Mouse (Mus musculus): ENCODE results near the gene Sec14l4.

Gene Sec14l4

DNA sequence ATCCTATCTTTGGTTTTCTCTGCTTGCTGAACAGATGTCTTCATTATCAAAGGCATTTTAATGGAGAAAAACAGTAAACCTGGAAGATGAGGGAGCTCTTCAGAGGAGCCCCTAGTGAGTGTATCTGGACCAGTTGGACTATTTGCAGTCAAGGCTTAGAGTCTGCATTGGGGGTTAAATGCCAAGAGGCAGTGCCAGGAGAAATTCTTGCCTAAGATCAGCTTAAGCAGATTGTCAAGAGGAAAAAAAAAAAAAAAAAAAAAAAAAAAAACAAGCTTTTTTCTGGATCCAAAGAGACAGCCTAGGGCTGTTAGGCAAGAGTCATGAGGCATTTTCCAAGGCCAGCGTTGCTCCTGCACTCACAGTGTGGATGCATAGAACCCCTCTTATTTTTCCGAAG lies 16.5 kb downstream of the Sec14l4 start:
- Histone ChIP-seq H3K4me1 (replicated peaks; ENCODE audit: low read depth, low read length) (peaks cover under 1% of the 10 kb centered on the region; the same call in 1 of the 2 replicates), H3K9me3 (ENCODE audit: low read length) (peaks cover 21% of the 10 kb centered on the region), H3K36me3 (ENCODE audit: insufficient read depth, low read length) (0 out of 2 replicates have a peak, but pooled peaks cover 5% of the 10 kb centered on the region), H3K27me3 (ENCODE audit: insufficient read depth, low read length) (no peaks in the 10 kb centered on the region; the same call in 1 of the 2 replicates), H3K4me3 (replicated peaks; ENCODE audit: low read length) (no peak overlapping the region)
- TF ChIP-seq CTCF (conservative IDR thresholded peaks at IDR 0.05; ENCODE audit: low read length) = no peak
- TF ChIP-seq NANOG (IDR thresholded peaks at IDR 0.05; ENCODE audit: borderline replicate concordance, low read length) = no peak
- no peak for TF ChIP-seq POU5F1 (IDR thresholded peaks at IDR 0.05; ENCODE audit: borderline replicate concordance, low read length)

DNA sequence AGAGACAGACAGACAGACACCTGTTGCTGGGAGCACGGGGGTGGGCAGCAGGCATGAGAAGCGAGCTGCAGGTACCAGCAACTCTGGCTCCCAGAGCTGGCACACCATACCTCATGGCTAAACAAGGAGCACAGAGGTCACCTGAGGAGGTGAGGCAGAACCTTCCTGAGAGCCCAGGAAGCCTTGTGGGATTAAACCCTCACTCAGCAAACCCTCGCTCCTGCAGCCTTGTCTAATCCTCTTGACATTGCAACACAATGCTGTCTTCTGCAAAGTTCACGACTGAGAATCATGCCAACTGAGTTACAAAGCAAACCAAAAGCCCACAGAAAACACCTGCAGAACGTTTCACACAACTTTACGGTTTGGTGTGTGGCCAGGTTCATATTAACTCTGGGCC lies 17.2 kb downstream of the Sec14l4 start:
- no peaks in the 10 kb centered on the region; the same call in 1 of the 2 replicates for H3K27me3 ChIP-seq (ENCODE audit: insufficient read depth, low read length)
- TF ChIP-seq NANOG (IDR thresholded peaks at IDR 0.05; ENCODE audit: borderline replicate concordance, low read length) (no peak), POU5F1 (IDR thresholded peaks at IDR 0.05; ENCODE audit: borderline replicate concordance, low read length) (no peak), CTCF (conservative IDR thresholded peaks at IDR 0.05; ENCODE audit: low read length) (no peak)
- H3K9me3 ChIP-seq (ENCODE audit: low read length) = peaks cover 21% of the 10 kb centered on the region
- H3K4me1 ChIP-seq (replicated peaks; ENCODE audit: low read depth, low read length) = peaks cover 7% of the 10 kb centered on the region; the same call in 1 of the 2 replicates
- H3K36me3 ChIP-seq (ENCODE audit: insufficient read depth, low read length) = 0 out of 2 replicates have a peak, but pooled peaks cover 5% of the 10 kb centered on the region
- no peak overlapping the region for H3K4me3 ChIP-seq (replicated peaks; ENCODE audit: low read length)

DNA sequence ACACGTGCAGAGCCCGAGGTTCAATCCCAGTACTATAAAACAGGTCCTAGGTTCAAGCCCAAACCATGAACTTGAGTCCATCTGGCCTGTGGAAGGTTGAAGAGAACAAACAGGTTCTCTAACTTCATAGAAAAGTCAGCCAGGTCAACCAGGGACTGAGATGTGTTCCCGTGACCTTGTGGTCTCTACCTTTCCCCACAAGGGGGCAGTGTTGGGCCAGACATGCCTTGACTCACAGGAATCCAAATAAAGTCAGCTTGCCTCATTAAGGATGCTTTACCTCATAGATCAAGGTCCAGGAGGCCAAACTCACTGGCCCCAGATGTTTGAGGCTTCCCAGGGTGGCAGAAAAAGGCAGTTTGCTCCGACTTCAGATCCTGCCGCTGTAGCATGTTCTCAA lies 22.3 kb downstream of the Sec14l4 start:
- TF ChIP-seq CTCF (conservative IDR thresholded peaks at IDR 0.05; ENCODE audit: low read length) (peak; percentile 82), NANOG (IDR thresholded peaks at IDR 0.05; ENCODE audit: borderline replicate concordance, low read length) (no peak)
- no peaks in the 10 kb centered on the region for H3K36me3 ChIP-seq (ENCODE audit: insufficient read depth, low read length)
- peaks cover 3% of the 10 kb centered on the region for H3K9me3 ChIP-seq (ENCODE audit: low read length)
- H3K4me3 ChIP-seq (replicated peaks; ENCODE audit: low read length) = no peak overlapping the region
- H3K27me3 ChIP-seq (ENCODE audit: insufficient read depth, low read length) = peaks cover 2% of the 10 kb centered on the region; the same call in 1 of the 2 replicates
- H3K4me1 ChIP-seq (replicated peaks; ENCODE audit: low read depth, low read length) = peaks cover 8% of the 10 kb centered on the region; the same call in 1 of the 2 replicates

DNA sequence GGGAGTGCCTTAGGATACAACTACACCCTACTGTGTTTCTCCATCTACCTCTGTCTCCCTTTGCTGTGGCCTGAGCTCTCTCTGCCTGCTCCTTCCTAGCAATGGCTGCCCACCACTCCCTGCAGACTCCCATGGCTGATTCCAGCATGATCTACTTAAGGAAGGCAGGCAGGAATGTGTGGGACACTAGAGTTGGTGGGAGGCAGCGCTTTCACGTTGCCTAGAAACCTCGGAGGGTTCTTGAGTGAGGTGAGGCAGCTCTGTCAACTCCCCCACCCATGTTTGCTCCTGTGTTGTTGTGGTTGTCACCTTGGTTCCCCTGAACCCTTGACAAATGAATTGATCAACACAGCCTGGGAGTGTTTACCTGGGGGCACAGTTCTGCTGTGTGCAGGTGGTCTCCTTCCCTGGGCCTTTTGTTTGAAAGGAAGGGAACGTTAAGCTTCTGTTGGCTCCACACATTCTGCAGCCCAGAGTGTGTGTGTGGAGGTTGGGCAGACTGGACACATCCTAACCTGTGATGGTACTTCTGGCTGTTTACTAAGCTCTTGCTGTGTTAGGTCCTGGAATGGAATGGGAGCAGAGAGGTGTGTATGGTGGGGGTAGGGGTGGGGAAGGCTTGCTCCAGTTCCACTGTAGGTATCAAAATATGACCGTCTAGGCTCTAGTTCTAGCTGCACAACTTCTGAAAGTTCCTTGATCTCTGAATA lies 29.8 kb downstream of the Sec14l4 start:
- peaks cover 25% of the 10 kb centered on the region for H3K4me1 ChIP-seq (replicated peaks; ENCODE audit: low read depth, low read length)
- no peaks in the 10 kb centered on the region for H3K9me3 ChIP-seq (ENCODE audit: low read length)
- peaks cover 21% of the 10 kb centered on the region for H3K27me3 ChIP-seq (ENCODE audit: insufficient read depth, low read length)
- no peaks in the 10 kb centered on the region for H3K36me3 ChIP-seq (ENCODE audit: insufficient read depth, low read length)
- TF ChIP-seq NANOG (IDR thresholded peaks at IDR 0.05; ENCODE audit: borderline replicate concordance, low read length) = no peak
- no peak for TF ChIP-seq POU5F1 (IDR thresholded peaks at IDR 0.05; ENCODE audit: borderline replicate concordance, low read length)
- TF ChIP-seq CTCF (conservative IDR thresholded peaks at IDR 0.05; ENCODE audit: low read length) = no peak
- no peak overlapping the region for H3K4me3 ChIP-seq (replicated peaks; ENCODE audit: low read length)

DNA sequence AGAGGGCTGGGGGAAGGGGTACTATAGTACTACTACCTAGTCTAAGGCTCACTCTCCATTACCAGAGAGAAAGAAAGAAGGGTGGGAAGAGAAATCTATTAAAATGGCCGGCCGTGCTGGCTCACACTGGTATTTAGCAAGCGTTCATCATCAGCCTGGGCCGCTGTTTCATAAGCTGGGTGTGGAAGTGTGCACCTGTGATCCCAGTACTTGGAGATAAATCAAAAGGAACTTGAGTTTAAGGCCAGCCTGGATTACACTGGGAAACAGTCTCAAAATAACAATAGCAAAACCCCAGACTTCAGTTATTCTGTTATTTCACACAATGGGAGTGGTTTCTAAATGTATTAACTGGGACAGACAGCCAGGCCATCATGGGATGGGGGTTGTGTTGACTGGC lies 31.3 kb downstream of the Sec14l4 start:
- TF ChIP-seq POU5F1 (IDR thresholded peaks at IDR 0.05; ENCODE audit: borderline replicate concordance, low read length) (no peak), NANOG (IDR thresholded peaks at IDR 0.05; ENCODE audit: borderline replicate concordance, low read length) (no peak), CTCF (conservative IDR thresholded peaks at IDR 0.05; ENCODE audit: low read length) (no peak)
- H3K27me3 ChIP-seq (ENCODE audit: insufficient read depth, low read length) = peaks cover 19% of the 10 kb centered on the region
- no peak overlapping the region for H3K4me3 ChIP-seq (replicated peaks; ENCODE audit: low read length)
- H3K4me1 ChIP-seq (replicated peaks; ENCODE audit: low read depth, low read length) = peaks cover 25% of the 10 kb centered on the region
- H3K9me3 ChIP-seq (ENCODE audit: low read length) = no peaks in the 10 kb centered on the region
- no peaks in the 10 kb centered on the region for H3K36me3 ChIP-seq (ENCODE audit: insufficient read depth, low read length)

DNA sequence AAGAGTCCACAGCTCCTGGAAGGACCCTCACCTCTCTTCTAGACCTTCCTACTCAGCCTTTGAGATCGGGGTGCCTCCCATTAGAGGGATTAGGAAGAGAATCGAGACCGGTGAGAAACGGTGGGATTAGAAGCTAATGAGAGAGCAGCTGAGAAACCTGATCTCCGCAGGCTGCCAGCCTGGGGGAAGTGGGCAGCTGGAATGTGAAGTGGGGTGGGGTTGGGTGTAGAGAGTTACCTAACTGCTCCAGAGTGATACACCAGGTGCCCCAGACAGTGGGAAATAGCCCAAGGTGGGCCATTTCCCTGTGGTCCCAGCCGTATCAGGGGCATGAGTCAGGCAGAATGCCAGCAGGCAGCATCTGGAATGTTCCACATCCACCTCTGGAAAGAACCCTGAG lies 31.7 kb downstream of the Sec14l4 start:
- H3K4me1 ChIP-seq (replicated peaks; ENCODE audit: low read depth, low read length) = peaks cover 25% of the 10 kb centered on the region
- H3K36me3 ChIP-seq (ENCODE audit: insufficient read depth, low read length) = no peaks in the 10 kb centered on the region
- H3K4me3 ChIP-seq (replicated peaks; ENCODE audit: low read length) = no peak overlapping the region
- H3K27me3 ChIP-seq (ENCODE audit: insufficient read depth, low read length) = peaks cover 18% of the 10 kb centered on the region
- TF ChIP-seq POU5F1 (IDR thresholded peaks at IDR 0.05; ENCODE audit: borderline replicate concordance, low read length) (no peak), CTCF (conservative IDR thresholded peaks at IDR 0.05; ENCODE audit: low read length) (no peak), NANOG (IDR thresholded peaks at IDR 0.05; ENCODE audit: borderline replicate concordance, low read length) (no peak)
- H3K9me3 ChIP-seq (ENCODE audit: low read length) = no peaks in the 10 kb centered on the region

DNA sequence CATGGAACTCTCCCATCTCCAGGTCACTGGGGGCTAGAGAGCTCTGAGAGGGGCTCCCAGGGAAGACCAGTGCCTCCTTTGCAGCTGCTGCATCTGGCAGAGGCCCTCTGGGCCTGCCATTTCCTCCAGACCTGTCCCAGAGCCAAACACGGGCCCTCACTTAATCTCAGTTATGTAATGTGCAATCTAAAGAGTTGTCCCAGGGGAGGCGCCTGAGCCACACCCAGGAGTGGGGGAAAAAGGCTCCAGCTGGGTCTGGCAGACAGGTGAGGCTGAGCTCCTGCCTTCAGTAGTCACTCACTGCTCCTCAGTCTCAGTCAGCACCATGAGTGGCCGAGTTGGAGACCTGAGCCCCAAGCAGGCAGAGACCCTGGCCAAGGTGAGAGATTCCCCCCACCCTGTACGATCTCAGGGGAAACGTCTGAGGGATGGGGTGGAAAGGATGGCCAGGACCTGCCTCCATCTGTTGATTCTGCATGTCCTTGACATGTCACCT lies 33.4 kb downstream of the Sec14l4 start, which contains the start of gene Sec14l3:
Gene Sec14l3 (plus strand): TSS at position 215 of the 496 bp plus-strand sequence.
- no peak within 1 kb of the TSS for H3K4me3 ChIP-seq (replicated peaks; ENCODE audit: low read length)
- H3K4me1 ChIP-seq (replicated peaks; ENCODE audit: low read depth, low read length) = peaks cover 20% of the 10 kb centered on the region
- H3K36me3 ChIP-seq (ENCODE audit: insufficient read depth, low read length) = no peaks in the 10 kb centered on the region
- peaks cover 20% of the 10 kb centered on the region for H3K27me3 ChIP-seq (ENCODE audit: insufficient read depth, low read length)
- no peak for TF ChIP-seq NANOG (IDR thresholded peaks at IDR 0.05; ENCODE audit: borderline replicate concordance, low read length)
- no peak for TF ChIP-seq POU5F1 (IDR thresholded peaks at IDR 0.05; ENCODE audit: borderline replicate concordance, low read length)
- TF ChIP-seq CTCF (conservative IDR thresholded peaks at IDR 0.05; ENCODE audit: low read length) = no peak
- H3K9me3 ChIP-seq (ENCODE audit: low read length) = no peaks in the 10 kb centered on the region

DNA sequence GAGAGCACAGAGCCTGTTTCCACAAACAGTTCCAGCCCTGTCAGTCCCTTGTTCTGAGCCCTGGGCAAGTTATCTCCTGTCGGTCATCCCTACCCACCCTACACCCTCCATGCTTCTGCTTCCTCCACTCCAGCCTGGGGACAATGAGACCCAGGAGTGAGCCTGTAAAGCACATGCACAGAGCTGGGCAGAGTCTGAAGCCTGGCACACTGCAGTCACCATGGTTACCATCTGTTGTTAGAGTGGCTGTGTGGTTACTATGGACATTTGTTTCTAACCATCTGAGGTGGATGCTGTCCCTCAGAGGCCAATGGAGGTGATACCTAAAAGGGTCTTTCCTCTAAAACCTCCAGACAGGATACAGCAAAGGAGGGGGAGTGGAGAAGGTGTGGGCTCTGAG lies 38.4 kb downstream of the Sec14l4 start:
- Histone ChIP-seq H3K36me3 (ENCODE audit: insufficient read depth, low read length) (no peaks in the 10 kb centered on the region), H3K9me3 (ENCODE audit: low read length) (peaks cover 9% of the 10 kb centered on the region; the same call in 1 of the 2 replicates), H3K27me3 (ENCODE audit: insufficient read depth, low read length) (peaks cover 42% of the 10 kb centered on the region), H3K4me3 (replicated peaks; ENCODE audit: low read length) (no peak overlapping the region), H3K4me1 (replicated peaks; ENCODE audit: low read depth, low read length) (peaks cover 6% of the 10 kb centered on the region)
- no peak for TF ChIP-seq NANOG (IDR thresholded peaks at IDR 0.05; ENCODE audit: borderline replicate concordance, low read length)
- TF ChIP-seq POU5F1 (IDR thresholded peaks at IDR 0.05; ENCODE audit: borderline replicate concordance, low read length) = no peak
- TF ChIP-seq CTCF (conservative IDR thresholded peaks at IDR 0.05; ENCODE audit: low read length) = no peak

All from E14TG2a.4 (cell line).